9 mouse cellular contexts compared by ENCODE assay signal in the genomic region with DNA sequence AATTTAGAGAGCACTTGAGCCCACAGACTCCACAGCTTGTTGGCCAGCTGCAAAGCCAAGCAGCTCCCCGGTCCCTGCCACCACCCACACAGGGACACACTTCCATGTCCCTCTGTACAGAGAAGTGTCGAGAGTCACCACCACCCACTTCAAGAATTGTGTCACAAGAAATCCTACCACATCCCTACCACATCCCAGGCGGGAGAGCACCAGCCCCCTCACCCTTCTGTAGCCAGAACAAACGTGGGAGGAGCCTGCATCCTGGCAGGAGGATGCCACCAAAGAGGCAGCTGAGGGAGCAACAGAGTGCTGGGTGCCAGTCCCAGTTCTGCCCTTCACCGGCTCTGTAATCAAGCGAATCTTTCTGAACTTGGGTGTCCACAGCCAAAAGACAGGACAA. TPM values are rescaled to one million over a fixed set of nuclear protein-coding genes. Genes with fewer than 3 reads are reported as not detected.
A peak's percentile ranks its signal among the peaks of the same experiment; 100 is the strongest.
DNase-seq lines count a peak whose midpoint lies in the region; ATAC-seq lines count a peak whose summit lies in the region.
"Had no signal": no experiment of that assay in that cellular context is flagged by ENCODE, and none has a peak within 500 bp of the region (broad histone marks: within the 10 kb centered on the region; RNA-seq: fewer than 3 reads in every experiment).

No protein-coding gene starts in this region.

- peak; percentile 29 for ATAC-seq in CD4-positive, CD25-positive, alpha-beta regulatory T cell, adult 4 months

- DNase-seq in layer of hippocampus, adult 18-20 months (ENCODE audit: low spot score in 2 of 2) = peak; percentile 65 to 83
- no peak for DNase-seq in layer of hippocampus, adult 9-10 months (ENCODE audit: low spot score)
- DNase-seq in CD4-positive helper T cell, adult 2 months (ENCODE audit: low read depth, low spot score) = peak; percentile 65
- peak; percentile 79 for DNase-seq in layer of hippocampus, adult 9-11 months
- DNase-seq in natural killer cell, adult 2 months (ENCODE audit: low spot score in 2 of 2) = no peak
- no peak for DNase-seq in retina, embryonic 14.5 days (ENCODE audit: low spot score)
- DNase-seq: adrenal gland, postnatal 14 days; cerebellum, adult 9-10 months had no signal

RNA-seq across cellular contexts. Expression of a gene that starts 51.7 kb away (rescaled TPM):
- 10 to 100 TPM; 69.2 to 70.5 TPM for total RNA-seq in layer of hippocampus, adult 18-20 months (2021)
- 10 to 100 TPM; 16.3 to 20.8 TPM for polyA plus RNA-seq in CD4-positive, CD25-positive, alpha-beta regulatory T cell, adult 4 months (2017; shearing (Covaris generic))

Comparison
In these comparisons a context has a peak if more than half of its experiments do, and no peak if none do; other contexts are left out.
1. DNase-seq: peak in layer of hippocampus, adult 18-20 months (2 of 2), CD4-positive helper T cell, adult 2 months (single experiment) and layer of hippocampus, adult 9-11 months (single experiment); none in layer of hippocampus, adult 9-10 months (single experiment), natural killer cell, adult 2 months (0 of 2) and retina, embryonic 14.5 days (single experiment).